Mouse (Mus musculus): Measurements from ENCODE around the gene Dguok.

Gene Dguok

DNA sequence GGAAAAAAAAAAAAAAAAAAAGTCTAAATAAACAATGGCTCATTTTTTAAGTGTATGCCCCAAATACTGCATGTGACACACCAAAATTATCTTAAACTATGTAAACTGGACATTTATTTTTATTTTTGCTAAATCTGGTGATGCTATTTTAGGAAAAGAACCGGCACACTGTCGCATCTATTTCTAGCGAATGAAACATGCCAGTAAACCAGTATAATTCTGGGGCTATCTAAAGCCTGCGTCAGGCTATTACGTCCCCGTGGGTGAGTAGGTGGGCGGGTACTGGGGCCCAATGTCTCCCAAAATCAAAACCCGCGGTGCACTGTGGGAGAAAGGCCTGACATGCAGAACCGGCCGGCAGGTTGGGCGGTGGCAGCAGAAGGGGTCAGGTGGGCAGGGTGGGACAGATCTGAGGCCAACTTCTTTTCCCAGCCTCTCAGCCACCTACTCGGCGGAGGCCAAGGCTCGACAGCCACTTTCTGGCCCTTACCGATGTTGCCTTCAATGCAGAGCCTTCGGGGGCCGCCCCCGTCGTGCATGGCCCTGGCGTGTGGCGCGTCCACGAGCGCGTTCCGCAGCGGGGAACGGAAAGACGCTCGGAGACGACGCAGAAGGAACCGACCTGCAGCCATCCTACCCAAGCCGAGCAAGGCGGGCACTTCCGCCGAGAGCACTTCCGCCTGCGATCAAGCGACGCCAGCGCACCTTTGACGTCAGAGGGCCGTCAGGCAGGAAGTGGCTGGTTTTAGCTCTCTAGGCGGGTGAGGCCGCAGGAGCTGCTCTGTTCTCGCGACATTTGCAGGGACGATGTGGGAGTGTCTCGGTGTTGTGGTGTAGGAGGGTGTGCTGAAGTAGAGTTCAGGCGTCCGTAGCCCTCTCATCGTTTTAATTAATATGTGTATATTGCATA, at the start of gene Dguok:
Gene Dguok (minus strand): TSS at position 712 of the 910 bp plus-strand sequence.
- peak; percentile 98 for DNase-seq (ENCODE audit: low spot score)

GRCm38 (mm10) chr6:83555972-83556371, 49.2 kb upstream of the Dguok start:
- DNase-seq (ENCODE audit: low spot score): no peak

DNA sequence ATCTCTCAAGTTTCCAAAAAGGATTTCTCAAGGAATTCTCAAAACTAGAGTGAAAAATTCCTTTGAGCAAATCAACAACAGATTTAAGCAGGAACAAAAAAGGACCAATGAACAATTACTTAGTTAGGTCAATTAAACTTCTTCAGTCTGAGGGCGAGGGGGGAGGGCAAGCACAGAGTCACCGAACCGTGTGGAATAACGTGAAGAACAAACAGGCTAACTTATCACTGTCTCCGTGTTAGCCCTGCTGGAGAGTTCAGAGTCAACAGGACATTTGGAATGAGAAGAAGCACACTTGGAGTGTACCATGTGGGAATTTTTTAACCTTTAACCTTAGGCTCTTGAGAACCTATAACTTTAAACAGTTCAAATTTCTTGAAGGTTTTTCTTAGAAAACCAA, 41.6 kb upstream of the Dguok start:
- DNase-seq (ENCODE audit: low spot score): no peak

DNA sequence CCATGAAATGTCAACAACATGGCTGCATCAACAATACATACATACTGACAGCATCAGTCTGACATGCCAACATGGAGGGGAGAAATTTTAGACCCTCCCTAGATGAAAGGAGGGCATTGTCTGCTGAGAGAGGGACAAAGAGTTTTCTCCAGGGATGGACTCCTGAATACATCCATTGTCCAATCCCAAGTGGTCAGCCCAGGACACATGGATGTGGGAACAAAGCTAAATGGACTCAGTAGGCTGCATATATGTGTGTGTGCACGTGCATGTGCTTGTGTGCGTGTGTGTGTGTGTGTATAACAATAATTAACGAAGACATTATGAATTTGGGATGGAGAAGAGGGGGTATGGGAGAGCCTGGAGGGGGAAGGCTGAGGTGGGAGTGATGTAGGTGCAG, 39.0 kb upstream of the Dguok start:
- no peak for DNase-seq (ENCODE audit: low spot score)

DNA sequence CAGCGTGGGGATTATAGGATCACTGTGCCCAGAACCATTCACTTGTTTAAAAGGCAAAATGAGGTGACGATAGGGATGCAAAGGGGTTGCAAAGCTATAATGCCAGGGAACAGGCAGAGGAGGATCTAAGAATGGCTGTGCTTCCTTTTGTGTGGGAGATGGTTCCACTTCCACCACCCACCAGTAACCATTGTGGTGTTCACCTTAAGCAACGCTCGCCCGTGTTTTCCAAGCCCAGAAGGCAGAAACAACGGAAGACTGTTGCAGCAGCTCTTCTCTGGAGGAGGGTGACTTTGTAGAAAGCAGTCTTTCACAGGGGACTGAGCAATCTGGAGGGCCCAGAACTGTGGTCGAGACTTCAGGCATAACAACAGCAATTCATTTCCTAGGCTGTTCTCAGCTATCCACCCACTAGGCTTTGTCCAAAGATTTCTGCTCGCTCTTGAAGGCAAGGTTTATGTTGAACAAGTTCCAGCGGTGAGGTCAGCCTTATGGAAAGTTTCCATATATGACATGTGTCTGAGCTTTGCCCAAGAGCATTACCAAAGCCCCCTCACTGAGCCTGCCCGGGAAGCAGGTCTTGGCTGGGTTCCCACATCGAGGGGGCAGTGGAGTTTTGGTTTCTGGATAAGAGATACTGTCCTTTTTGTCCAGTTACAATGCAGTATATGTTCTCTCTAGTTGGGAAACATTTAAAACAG, 35.1 kb upstream of the Dguok start:
- DNase-seq (ENCODE audit: low spot score): no peak

- no peak for DNase-seq (ENCODE audit: low spot score)
Measured at GRCm38 (mm10) chr6:83540017-83540416, 33.2 kb upstream of the Dguok start.

GRCm38 (mm10) chr6:83536795-83537059, 30.0 kb upstream of the Dguok start:
- no peak for DNase-seq (ENCODE audit: low spot score)

DNA sequence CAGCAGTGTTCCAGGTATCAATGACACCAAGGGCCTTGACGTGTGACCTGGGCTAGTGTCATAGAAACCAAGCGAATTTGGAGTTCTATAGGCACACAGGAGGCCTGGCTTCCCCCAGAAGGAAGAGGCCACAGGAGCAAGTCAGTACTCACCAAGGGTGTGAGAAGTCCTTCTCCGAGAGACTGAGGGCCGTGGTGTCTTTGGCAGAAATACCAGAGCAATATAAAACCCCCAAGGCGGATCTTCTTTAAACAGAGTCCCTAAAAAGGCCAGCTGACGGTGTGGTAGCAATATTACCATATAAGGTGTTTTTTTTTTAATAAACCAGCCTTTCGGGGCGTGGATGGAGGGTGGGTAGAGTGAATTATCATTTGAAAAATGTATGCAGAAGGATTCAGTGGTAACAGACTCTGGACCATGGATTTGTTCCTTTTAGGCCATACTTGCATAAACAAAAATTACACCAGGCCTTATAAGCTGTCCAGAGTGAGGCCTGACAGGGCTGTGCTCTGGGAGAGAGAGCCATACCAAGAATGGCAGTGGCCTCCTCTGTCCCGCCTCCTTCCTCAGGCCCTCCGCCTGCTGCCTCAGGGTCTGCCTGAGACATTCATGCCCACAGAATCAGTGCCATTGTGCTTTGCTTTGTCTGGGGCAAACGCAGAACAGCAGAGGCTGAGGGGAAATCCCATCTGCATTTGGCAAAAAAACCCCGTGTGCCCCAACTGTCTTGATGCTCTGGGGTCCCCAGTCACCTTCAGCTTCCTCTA, 29.4 kb upstream of the Dguok start, which contains the start of gene Actg2:
Gene Actg2 (minus strand): TSS at position 238 of the 767 bp plus-strand sequence.
- DNase-seq (ENCODE audit: low spot score): no peak

DNA sequence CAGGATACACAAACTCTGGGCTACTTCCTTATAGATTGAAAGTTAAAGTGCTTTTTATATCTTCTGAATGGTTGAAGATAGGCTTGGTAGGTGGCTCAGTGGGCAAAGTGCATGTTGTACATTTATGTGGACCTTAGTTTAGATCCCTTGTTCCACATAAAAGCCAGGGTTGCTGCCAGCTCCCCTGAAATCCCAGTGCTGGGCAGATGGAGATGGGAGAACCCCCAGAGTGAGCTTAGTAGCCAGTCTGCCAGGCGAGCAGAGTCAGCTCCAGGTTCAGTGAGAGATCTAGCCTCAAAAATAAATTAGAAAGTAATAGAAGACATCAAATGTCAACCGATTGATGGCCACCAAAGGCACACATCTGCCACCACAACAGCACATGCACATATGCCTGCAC, 25.8 kb upstream of the Dguok start:
- no peak for DNase-seq (ENCODE audit: low spot score)

- DNase-seq (ENCODE audit: low spot score): no peak
Measured at GRCm38 (mm10) chr6:83523194-83523593, 16.4 kb upstream of the Dguok start.

- no peak for DNase-seq (ENCODE audit: low spot score)
Measured at GRCm38 (mm10) chr6:83521784-83522183, 15.0 kb upstream of the Dguok start.

DNA sequence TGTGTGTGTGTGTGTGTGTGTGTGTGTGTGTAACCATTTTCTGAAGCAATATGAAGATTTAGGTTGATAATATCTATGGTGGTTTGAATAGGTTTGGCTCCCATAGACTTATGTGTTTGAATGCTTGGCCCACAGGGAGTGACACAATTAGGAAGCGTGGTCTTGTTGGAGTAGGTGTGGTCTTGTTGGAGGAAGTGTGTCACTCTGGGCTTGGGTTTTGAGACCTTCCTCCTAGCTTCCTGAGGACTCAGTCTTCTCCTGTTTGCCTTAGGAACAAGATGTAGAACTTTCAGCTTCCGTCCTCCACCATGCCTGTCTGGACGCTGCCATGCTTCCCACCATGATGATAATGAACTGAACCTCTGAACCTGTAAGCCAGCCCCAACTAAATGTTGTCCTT, 11.9 kb upstream of the Dguok start:
- DNase-seq (ENCODE audit: low spot score): no peak

DNA sequence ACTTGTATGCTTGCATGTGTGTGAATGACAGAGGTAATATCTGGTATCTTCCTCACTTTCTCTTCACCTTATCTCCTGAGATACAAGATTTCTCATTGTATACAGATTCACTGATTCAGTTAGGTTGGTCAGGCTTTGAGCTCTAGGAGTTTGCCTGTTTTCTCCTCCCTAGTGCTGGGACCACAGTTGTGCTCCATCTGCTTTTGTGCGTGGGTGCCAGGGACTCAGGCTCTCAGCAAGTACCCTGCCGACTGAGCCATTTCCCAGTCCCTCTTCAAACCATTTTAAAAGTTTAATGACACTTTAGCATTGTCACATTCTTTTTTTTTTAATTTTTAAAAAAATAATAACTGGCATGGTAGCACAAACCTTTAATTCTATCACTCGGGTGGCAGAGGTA, 8.4 kb upstream of the Dguok start:
- no peak for DNase-seq (ENCODE audit: low spot score)

GRCm38 (mm10) chr6:83512495-83512894, 5.7 kb upstream of the Dguok start:
- DNase-seq (ENCODE audit: low spot score): no peak

- DNase-seq (ENCODE audit: low spot score): no peak
Measured at GRCm38 (mm10) chr6:83510210-83510609, 3.4 kb upstream of the Dguok start.

GRCm38 (mm10) chr6:83509442-83509841, 2.7 kb upstream of the Dguok start:
- no peak for DNase-seq (ENCODE audit: low spot score)

DNA sequence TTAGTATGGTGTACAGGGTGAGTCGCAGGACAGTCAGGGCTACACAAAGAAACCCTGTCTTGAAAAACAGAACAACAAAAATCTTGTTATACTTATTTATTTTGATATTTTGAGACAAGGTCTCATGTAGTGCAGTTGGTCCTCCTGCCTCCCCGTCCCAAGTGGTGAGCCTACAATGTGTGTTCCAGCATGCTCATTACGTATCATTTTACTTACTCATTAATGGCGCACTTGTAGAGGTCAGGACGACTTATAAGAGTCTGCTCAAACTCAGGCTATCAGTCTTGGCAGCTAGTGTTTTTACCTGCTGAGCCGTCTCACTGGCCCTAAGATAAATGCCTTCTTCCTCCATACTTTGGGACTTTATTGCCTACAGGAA, 388 bp upstream of the Dguok start:
- no peak for DNase-seq (ENCODE audit: low spot score)

DNA sequence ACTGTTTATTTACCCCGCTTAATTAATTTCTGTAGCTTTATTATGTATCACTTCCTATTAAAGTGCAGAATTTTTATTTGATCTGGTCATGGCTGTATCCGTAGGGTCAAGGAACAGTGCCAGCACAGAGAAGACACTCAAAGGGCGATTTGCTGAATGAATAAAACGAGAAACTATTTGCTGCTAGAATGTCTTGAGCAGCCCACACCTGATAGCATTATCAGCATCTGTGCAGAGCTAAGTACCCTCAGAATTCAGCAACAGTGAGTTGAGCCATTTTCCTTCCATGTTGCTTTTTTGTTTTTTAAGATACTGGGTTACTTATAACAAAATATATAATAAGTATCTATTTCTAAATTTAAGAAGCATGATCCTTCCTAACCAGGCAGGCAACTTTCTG, 1.2 kb downstream of the Dguok start:
- no peak for DNase-seq (ENCODE audit: low spot score)

- no peak for DNase-seq (ENCODE audit: low spot score)
Measured at GRCm38 (mm10) chr6:83503361-83503760, 3.4 kb downstream of the Dguok start.

DNA sequence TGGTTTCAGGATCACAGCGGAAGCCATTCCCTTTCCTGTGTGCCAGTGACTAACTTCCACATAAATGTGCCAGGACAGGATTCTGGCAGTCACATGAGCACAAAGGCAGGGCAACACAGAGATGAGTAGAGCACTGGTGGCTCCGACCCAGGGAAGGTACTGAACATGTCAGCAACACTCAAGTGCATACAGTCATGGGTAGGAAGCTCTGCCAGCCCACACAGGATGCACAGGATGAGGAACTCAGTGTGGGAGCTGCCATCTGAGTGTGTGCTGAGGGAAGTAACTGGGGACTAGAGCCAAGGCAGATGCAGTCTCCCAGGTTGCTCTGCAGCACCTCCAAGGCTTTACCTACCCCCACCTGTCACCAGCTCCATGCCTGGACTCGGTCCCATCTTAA, 4.1 kb downstream of the Dguok start:
- DNase-seq (ENCODE audit: low spot score): no peak

- no peak for DNase-seq (ENCODE audit: low spot score)
Measured at GRCm38 (mm10) chr6:83501524-83502310, 5.1 kb downstream of the Dguok start.

DNA sequence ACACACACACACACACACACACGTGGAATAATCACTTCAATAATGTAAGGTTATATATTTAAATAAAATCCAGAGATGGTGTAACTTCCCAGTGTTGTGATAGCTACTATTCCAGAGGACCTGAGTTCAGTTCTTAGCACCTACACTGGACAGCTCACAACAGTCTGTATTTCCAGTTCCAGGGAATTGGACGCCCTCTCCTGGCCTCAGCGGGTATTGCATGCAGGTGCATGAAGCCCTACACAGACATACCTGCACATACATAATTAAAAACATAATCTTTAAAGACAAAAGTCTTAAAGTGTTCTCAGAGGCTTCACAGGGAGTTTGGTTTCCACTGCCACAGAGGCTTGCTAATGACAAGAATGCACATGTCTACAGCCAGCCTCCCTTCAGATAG, 6.3 kb downstream of the Dguok start:
- DNase-seq (ENCODE audit: low spot score): no peak
